22 mouse cellular contexts compared by ENCODE assay signal in the genomic region with DNA sequence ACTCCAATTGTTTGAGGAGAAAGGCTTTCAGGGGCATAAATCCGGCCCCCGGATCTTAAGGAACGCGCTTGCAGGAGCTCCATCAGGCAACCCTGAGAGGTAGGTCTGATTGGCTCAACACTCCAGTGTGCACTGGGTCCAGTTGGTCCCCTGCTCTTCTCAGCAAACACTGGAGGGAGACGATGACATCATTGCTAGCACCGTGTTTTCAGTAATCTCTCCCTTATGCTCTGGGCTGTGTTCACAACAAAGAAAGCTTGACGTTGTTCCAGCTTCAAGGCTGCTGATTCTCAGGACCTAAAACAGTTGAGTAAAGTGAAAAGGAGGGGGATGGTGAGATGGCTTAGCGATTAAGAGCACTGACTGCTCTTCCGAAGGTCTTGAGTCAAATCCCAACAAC.
DNase-seq lines count a peak whose midpoint lies in the region; ATAC-seq and TF ChIP-seq lines count a peak whose summit lies in the region.
"Had no signal": no experiment of that assay in that cellular context is flagged by ENCODE, and none has a peak within 500 bp of the region (broad histone marks: within the 10 kb centered on the region; RNA-seq: fewer than 3 reads in every experiment).

No protein-coding gene starts in this region.

- WGBS in kidney, adult 2 months, result 82% methylated on average over 9 of the region's 9 CpGs
- 46% methylated on average over 9 of the region's 9 CpGs for WGBS in forebrain, embryonic 14.5 days

- no peak overlapping the region for H3K9ac ChIP-seq in forebrain, embryonic 14.5 days (ENCODE audit: low read length)
- H3K9ac ChIP-seq: embryonic facial prominence, embryonic 12.5 days; embryonic facial prominence, embryonic 15.5 days; hindbrain, embryonic 12.5 days; hindbrain, embryonic 15.5 days had no signal

- H3K27ac ChIP-seq in kidney, adult 2 months (ENCODE audit: insufficient read depth, low read depth, low read length), result no peak overlapping the region
- no peak overlapping the region for H3K27ac ChIP-seq in forebrain, embryonic 14.5 days (ENCODE audit: low read depth, low read length)
- H3K27ac ChIP-seq: embryonic facial prominence, embryonic 12.5 days; embryonic facial prominence, embryonic 15.5 days; hindbrain, embryonic 12.5 days; hindbrain, embryonic 15.5 days had no signal

- no peaks in the 10 kb centered on the region for H3K9me3 ChIP-seq in forebrain, embryonic 14.5 days (replicated peaks; ENCODE audit: control insufficient read depth, low read length)
- H3K9me3 ChIP-seq: embryonic facial prominence, embryonic 12.5 days; embryonic facial prominence, embryonic 15.5 days; hindbrain, embryonic 12.5 days; hindbrain, embryonic 15.5 days had no signal

- peak; percentile 4 for DNase-seq in kidney, adult 2 months
- no peak for DNase-seq in kidney, postnatal 14 days
- DNase-seq in brain, embryonic 14.5 days (ENCODE audit: low read depth), result peak; percentile 64
- DNase-seq in forebrain, embryonic 14.5 days (ENCODE audit: low spot score), result peak; percentile 37
- DNase-seq in urinary bladder, adult 18-20 months (ENCODE audit: low spot score in 2 of 2), result no peak
- no peak for DNase-seq in ovary, adult 18-20 months (ENCODE audit: low spot score)
- DNase-seq: adrenal gland, adult 8-10 months; adrenal gland, postnatal 36 days; cerebellum, adult 11 months; cerebellum, adult 2 months; cerebellum, adult 9-11 months; cerebellum, postnatal 25 days; gastrocnemius, postnatal 14 days; heart, adult 11 months had no signal

- H3K27me3 ChIP-seq in kidney, adult 2 months (replicated peaks; ENCODE audit: control insufficient read depth, insufficient read depth, low read length), result no peaks in the 10 kb centered on the region
- H3K27me3 ChIP-seq in forebrain, embryonic 14.5 days (replicated peaks; ENCODE audit: control insufficient read depth, insufficient read depth, low read length), result no peaks in the 10 kb centered on the region
- H3K27me3 ChIP-seq: embryonic facial prominence, embryonic 12.5 days; embryonic facial prominence, embryonic 15.5 days; hindbrain, embryonic 12.5 days; hindbrain, embryonic 15.5 days had no signal

- H3K36me3 ChIP-seq in kidney, adult 2 months (ENCODE audit: control insufficient read depth, insufficient read depth, low read length), result no peaks in the 10 kb centered on the region
- no peaks in the 10 kb centered on the region for H3K36me3 ChIP-seq in forebrain, embryonic 14.5 days (ENCODE audit: control insufficient read depth, insufficient read depth, low read length)
- H3K36me3 ChIP-seq: embryonic facial prominence, embryonic 12.5 days; embryonic facial prominence, embryonic 15.5 days; hindbrain, embryonic 12.5 days; hindbrain, embryonic 15.5 days had no signal

- H3K4me2 ChIP-seq in forebrain, embryonic 14.5 days (ENCODE audit: low read length), result no peak overlapping the region
- H3K4me2 ChIP-seq: embryonic facial prominence, embryonic 12.5 days; embryonic facial prominence, embryonic 15.5 days; heart, embryonic 11.5 days; hindbrain, embryonic 12.5 days; hindbrain, embryonic 15.5 days had no signal

- TF ChIP-seq POLR2A in kidney, adult 2 months (IDR thresholded peaks at IDR 0.05; ENCODE audit: low read depth, low read length), result no peak
- TF ChIP-seq POLR2A in brain, embryonic 14.5 days (IDR thresholded peaks at IDR 0.05; ENCODE audit: borderline replicate concordance, extremely low read depth, insufficient read depth, insufficient read length, poor library complexity, severe bottlenecking), result no peak

- H3K4me3 ChIP-seq in kidney, adult 2 months (ENCODE audit: insufficient read depth, low read depth, low read length), result no peak overlapping the region
- H3K4me3 ChIP-seq in forebrain, embryonic 14.5 days (ENCODE audit: low read depth, low read length), result no peak overlapping the region
- H3K4me3 ChIP-seq: embryonic facial prominence, embryonic 12.5 days; embryonic facial prominence, embryonic 15.5 days; hindbrain, embryonic 12.5 days; hindbrain, embryonic 15.5 days had no signal

- H3K4me1 ChIP-seq in kidney, adult 2 months (ENCODE audit: control insufficient read depth, insufficient read depth, low read length), result no peaks in the 10 kb centered on the region
- H3K4me1 ChIP-seq in forebrain, embryonic 14.5 days (ENCODE audit: control insufficient read depth, insufficient read depth, low read length), result no peaks in the 10 kb centered on the region
- H3K4me1 ChIP-seq: embryonic facial prominence, embryonic 12.5 days; hindbrain, embryonic 12.5 days; hindbrain, embryonic 15.5 days had no signal

- no peak for TF ChIP-seq CTCF in kidney, adult 2 months (conservative IDR thresholded peaks at IDR 0.05; ENCODE audit: insufficient read depth, insufficient read length, low read depth, low read length)
- no peak for TF ChIP-seq CTCF in brain, embryonic 14.5 days (IDR thresholded peaks at IDR 0.05; ENCODE audit: borderline replicate concordance, extremely low read depth, insufficient read depth, insufficient read length)

- peak; percentile 62; the same call in 1 of the 2 replicates for ATAC-seq in forebrain, embryonic 14.5 days
- ATAC-seq: activated CD4-positive, CD25-positive, alpha-beta regulatory T cell, adult 4 months; CD4-positive, CD25-positive, alpha-beta regulatory T cell, adult 4 months; intestine, postnatal 0 days had no signal

Comparison
In these comparisons a context has a peak if more than half of its experiments do, and no peak if none do; other contexts are left out.
1. DNase-seq: peak in kidney, adult 2 months (single experiment), brain, embryonic 14.5 days (single experiment) and forebrain, embryonic 14.5 days (single experiment); none in kidney, postnatal 14 days (single experiment), urinary bladder, adult 18-20 months (0 of 2) and ovary, adult 18-20 months (single experiment).